ENCODE assay signal across 8 mouse cellular contexts in the genomic region with DNA sequence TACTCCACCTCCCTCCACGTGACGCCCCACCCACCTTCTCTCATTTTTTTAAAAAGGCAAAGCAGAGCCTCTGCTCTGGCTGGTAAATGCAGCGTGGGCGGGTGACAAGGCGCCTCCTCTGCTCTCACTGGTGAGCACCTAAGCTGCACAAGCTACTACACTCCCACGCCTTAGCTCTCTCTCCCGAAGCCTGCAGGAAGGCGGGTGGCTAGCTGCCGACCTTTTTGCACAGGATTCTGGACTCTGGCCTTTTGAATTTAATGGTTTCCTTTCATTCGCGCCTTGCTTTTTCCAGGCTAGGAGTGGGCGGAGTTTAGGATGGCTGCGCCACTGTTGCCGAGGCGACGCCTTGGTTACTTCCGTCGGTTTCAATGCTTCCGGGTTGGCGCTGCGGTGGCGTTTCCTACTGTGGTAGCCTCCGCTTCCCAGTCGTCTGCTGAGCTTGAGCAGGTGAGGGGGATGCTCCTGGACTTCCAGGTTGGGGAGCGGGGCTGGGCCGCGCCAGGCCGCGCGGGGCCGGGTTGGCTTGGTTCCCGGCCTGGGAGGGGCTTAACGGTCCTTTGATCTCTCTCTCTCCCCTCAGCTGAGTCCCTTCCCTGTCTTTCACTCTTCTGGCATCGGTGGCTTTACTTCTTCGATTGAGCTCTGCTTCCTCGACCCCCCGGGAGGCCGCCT. TPM values are rescaled to one million over a fixed set of nuclear protein-coding genes. Genes with fewer than 3 reads are reported as not detected.
DNase-seq lines count a peak whose midpoint lies in the region; ATAC-seq and TF ChIP-seq lines count a peak whose summit lies in the region.

A gene (plus strand): TSS at position 35 of the 675 bp plus-strand sequence.

- DNase-seq in B cell, adult 2 months = peak; percentile 78 to 79
- peak; percentile 94 for DNase-seq in brain, embryonic 14.5 days (ENCODE audit: low read depth)
- peak; percentile 93 for DNase-seq in kidney, postnatal 0 days (ENCODE audit: low spot score)
- peak; percentile 75 for DNase-seq in liver, embryonic 11.5 days (ENCODE audit: low spot score)
- peak; percentile 87 for DNase-seq in naive thymus-derived CD4-positive, alpha-beta T cell, adult 2 months (ENCODE audit: low read depth)

- H3K4me1 ChIP-seq in erythroblast, embryonic 14.5 days (ENCODE audit: control insufficient read depth) = peaks cover 13% of the 10 kb centered on the region
- no peaks in the 10 kb centered on the region for H3K4me1 ChIP-seq in heart, embryonic 11.5 days (ENCODE audit: control insufficient read depth, insufficient read depth, low read length)
- H3K4me1 ChIP-seq in kidney, postnatal 0 days (replicated peaks; ENCODE audit: insufficient read depth, low read length) = no peaks in the 10 kb centered on the region
- no peaks in the 10 kb centered on the region for H3K4me1 ChIP-seq in liver, embryonic 11.5 days (replicated peaks; ENCODE audit: control insufficient read depth, insufficient read depth, low read length)
- H3K4me1 ChIP-seq in stomach, embryonic 14.5 days (ENCODE audit: control insufficient read depth, insufficient read depth, low read length) = no peaks in the 10 kb centered on the region

- no peak for TF ChIP-seq CTCF in brain, embryonic 14.5 days (IDR thresholded peaks at IDR 0.05; ENCODE audit: borderline replicate concordance, extremely low read depth, insufficient read depth, insufficient read length)
- TF ChIP-seq CTCF in kidney, postnatal 0 days (IDR thresholded peaks at IDR 0.05; ENCODE audit: low read depth) = no peak

- H3K27ac ChIP-seq in heart, embryonic 11.5 days (ENCODE audit: low read depth, low read length) = peak within 1 kb of the TSS; percentile 66
- peak within 1 kb of the TSS; percentile 36; the same call in 1 of the 2 replicates for H3K27ac ChIP-seq in kidney, postnatal 0 days
- H3K27ac ChIP-seq in liver, embryonic 11.5 days (ENCODE audit: low read depth, low read length) = peak within 1 kb of the TSS; percentile 66
- H3K27ac ChIP-seq in stomach, embryonic 14.5 days (ENCODE audit: low read length) = peak within 1 kb of the TSS; percentile 55; the same call in 1 of the 2 replicates

- H3K4me3 ChIP-seq in erythroblast, embryonic 14.5 days (replicated peaks) = peak within 1 kb of the TSS; percentile 85
- H3K4me3 ChIP-seq in heart, embryonic 11.5 days (ENCODE audit: low read depth, low read length) = peak within 1 kb of the TSS; percentile 60
- peak within 1 kb of the TSS; percentile 50 for H3K4me3 ChIP-seq in kidney, postnatal 0 days (replicated peaks; ENCODE audit: low read depth, low read length)
- H3K4me3 ChIP-seq in liver, embryonic 11.5 days (ENCODE audit: low read depth, low read length) = peak within 1 kb of the TSS; percentile 67
- peak within 1 kb of the TSS; percentile 47 for H3K4me3 ChIP-seq in stomach, embryonic 14.5 days (ENCODE audit: low read depth, low read length)

- TF ChIP-seq POLR2A in brain, embryonic 14.5 days (IDR thresholded peaks at IDR 0.05; ENCODE audit: borderline replicate concordance, extremely low read depth, insufficient read depth, insufficient read length, poor library complexity, severe bottlenecking) = 0 out of 2 replicates have a peak, but pooled peaks have one; percentile 9

- peaks cover 3% of the 10 kb centered on the region; the same call in 1 of the 2 replicates for H3K9me3 ChIP-seq in erythroblast, embryonic 14.5 days (ENCODE audit: control insufficient read depth, low read length)
- no peaks in the 10 kb centered on the region for H3K9me3 ChIP-seq in heart, embryonic 11.5 days (replicated peaks; ENCODE audit: control insufficient read depth, low read length)
- no peaks in the 10 kb centered on the region for H3K9me3 ChIP-seq in kidney, postnatal 0 days (replicated peaks; ENCODE audit: low read length)
- H3K9me3 ChIP-seq in liver, embryonic 11.5 days (ENCODE audit: control insufficient read depth, low read length) = no peaks in the 10 kb centered on the region
- H3K9me3 ChIP-seq in stomach, embryonic 14.5 days (ENCODE audit: control insufficient read depth, low read depth, low read length) = no peaks in the 10 kb centered on the region

- peak; percentile 84 for ATAC-seq in heart, embryonic 11.5 days (replicated peaks; ENCODE audit: insufficient number of reproducible peaks, low FRiP score, low TSS enrichment)
- peak; percentile 96 for ATAC-seq in kidney, postnatal 0 days (replicated peaks; ENCODE audit: low FRiP score, low read depth)
- ATAC-seq in liver, embryonic 11.5 days (replicated peaks; ENCODE audit: low FRiP score) = peak; percentile 91
- peak; percentile 94 for ATAC-seq in stomach, embryonic 14.5 days (ENCODE audit: insufficient number of reproducible peaks, insufficient read depth, low FRiP score, low read depth)

- peak within 1 kb of the TSS; percentile 56 for H3K9ac ChIP-seq in heart, embryonic 11.5 days (ENCODE audit: low read depth, low read length)
- H3K9ac ChIP-seq in kidney, postnatal 0 days (ENCODE audit: low read depth, low read length) = peak within 1 kb of the TSS; percentile 53
- H3K9ac ChIP-seq in liver, embryonic 11.5 days (ENCODE audit: low read depth, low read length) = peak within 1 kb of the TSS; percentile 67
- 0 out of 2 replicates have a peak within 1 kb of the TSS, but pooled peaks have one; percentile 14 for H3K9ac ChIP-seq in stomach, embryonic 14.5 days (replicated peaks; ENCODE audit: low read depth, low read length)

- peak within 1 kb of the TSS; percentile 66 for H3K4me2 ChIP-seq in heart, embryonic 11.5 days
- peak within 1 kb of the TSS; percentile 58 for H3K4me2 ChIP-seq in kidney, postnatal 0 days (ENCODE audit: low read length)
- peak within 1 kb of the TSS; percentile 68 for H3K4me2 ChIP-seq in liver, embryonic 11.5 days
- peak within 1 kb of the TSS; percentile 46 for H3K4me2 ChIP-seq in stomach, embryonic 14.5 days (replicated peaks; ENCODE audit: low read depth, low read length)

- no peaks in the 10 kb centered on the region for H3K27me3 ChIP-seq in erythroblast, embryonic 14.5 days (ENCODE audit: control insufficient read depth)
- no peaks in the 10 kb centered on the region for H3K27me3 ChIP-seq in heart, embryonic 11.5 days (ENCODE audit: control insufficient read depth, insufficient read depth, low read length)
- no peaks in the 10 kb centered on the region for H3K27me3 ChIP-seq in kidney, postnatal 0 days (ENCODE audit: insufficient read depth, low read length)
- H3K27me3 ChIP-seq in liver, embryonic 11.5 days (replicated peaks; ENCODE audit: control insufficient read depth, insufficient read depth, low read length) = no peaks in the 10 kb centered on the region
- H3K27me3 ChIP-seq in stomach, embryonic 14.5 days (ENCODE audit: control insufficient read depth, insufficient read depth, low read length) = no peaks in the 10 kb centered on the region

- WGBS in heart, embryonic 11.5 days (ENCODE audit: insufficient replicate concordance) = 12% methylated on average over 37 of the region's 38 CpGs
- WGBS in kidney, postnatal 0 days = 19% methylated on average over 38 of the region's 38 CpGs
- 12% methylated on average over 38 of the region's 38 CpGs for WGBS in liver, embryonic 11.5 days
- 28% methylated on average over 38 of the region's 38 CpGs for WGBS in stomach, embryonic 14.5 days

- H3K36me3 ChIP-seq in erythroblast, embryonic 14.5 days (ENCODE audit: control insufficient read depth) = no peaks in the 10 kb centered on the region
- no peaks in the 10 kb centered on the region for H3K36me3 ChIP-seq in heart, embryonic 11.5 days (ENCODE audit: control insufficient read depth, insufficient read depth, low read length)
- H3K36me3 ChIP-seq in kidney, postnatal 0 days (ENCODE audit: insufficient read depth, low read length) = no peaks in the 10 kb centered on the region
- H3K36me3 ChIP-seq in liver, embryonic 11.5 days (ENCODE audit: control insufficient read depth, insufficient read depth, low read length) = no peaks in the 10 kb centered on the region
- H3K36me3 ChIP-seq in stomach, embryonic 14.5 days (ENCODE audit: control insufficient read depth, insufficient read depth, low read length) = no peaks in the 10 kb centered on the region

RNA-seq across cellular contexts. Expression of the gene that starts here (rescaled TPM):
- 25.5 and 30.1 TPM in 2 replicates for polyA plus RNA-seq in brain, embryonic 14.5 days (2012; rRNA removed)
- 0.02 TPM in 1 of 2 replicates, not detected in the other for polyA plus RNA-seq in erythroblast, embryonic 14.5 days (2012)
- 7.8 and 8.8 TPM in 2 replicates for polyA plus RNA-seq in heart, embryonic 11.5 days (2014; fragmentation: Nextera tagmentation; extraction: Ambion mirVana)
- polyA plus RNA-seq in kidney, postnatal 0 days (2015; fragmentation: Nextera tagmentation; extraction: Ambion mirVana) = 14.0 TPM in 2 replicates
- 10.6 and 11.4 TPM in 2 replicates for polyA plus RNA-seq in liver, embryonic 11.5 days (2014; fragmentation: Nextera tagmentation; extraction: Ambion mirVana)
- polyA plus RNA-seq in stomach, embryonic 14.5 days (2014; fragmentation: Nextera tagmentation; extraction: Ambion mirVana) = 14.4 and 15.0 TPM in 2 replicates

Comparison
In these comparisons a context has a peak if more than half of its experiments do, and no peak if none do; other contexts are left out.
1. Peak in every context shown above with its lines: DNase-seq, ATAC-seq, H3K4me3 ChIP-seq and H3K27ac ChIP-seq.
2. H3K9ac ChIP-seq: peak in every context shown above with its lines; median percentile 67 in liver, embryonic 11.5 days; 56 in heart, embryonic 11.5 days; 53 in kidney, postnatal 0 days; 14 in stomach, embryonic 14.5 days.